Mouse (Mus musculus) intestine, embryonic 14.5 days (tissue): ENCODE measurements around the gene Nhsl1. TPM values are rescaled to one million over a fixed set of nuclear protein-coding genes. Genes with fewer than 3 reads are reported as not detected.

ENCODE experiments used
- ATAC-seq: fragments of 200-750 bp; cut with Nextera tagmentation; replicated peaks from 2 replicates; pipeline ENCODE4 v1.8.0; 2017; ENCODE audit warnings: low read depth, moderate number of reproducible peaks, moderate TSS enrichment, moderate library complexity; ENCODE audit not compliant: low FRiP score, low TSS enrichment
- DNase-seq: peaks from one replicate; pipeline ENCODE4 v3.0.0-alpha.2; 2018; ENCODE audit warnings: low spot score
- H3K27ac ChIP-seq: fragments of 300-500 bp; sonication (generic); 2 replicates; pipeline ENCODE4 v1.5.1; 2014; ENCODE audit warnings: low read depth, mild to moderate bottlenecking, control low read depth
- H3K27me3 ChIP-seq: fragments of 300-500 bp; sonication (generic); replicated peaks from 2 replicates; pipeline ENCODE4 v1.6.1; 2014; ENCODE audit warnings: low read length, control low read depth; ENCODE audit not compliant: control insufficient read depth, insufficient read depth
- H3K36me3 ChIP-seq: fragments of 300-500 bp; sonication (generic); 2 replicates; pipeline ENCODE4 v1.6.1; 2014; ENCODE audit warnings: low read length, control low read depth; ENCODE audit not compliant: control insufficient read depth, insufficient read depth
- H3K4me1 ChIP-seq: fragments of 300-500 bp; sonication (generic); replicated peaks from 2 replicates; pipeline ENCODE4 v1.6.1; 2014; ENCODE audit warnings: low read length, control low read depth, mixed read lengths; ENCODE audit not compliant: control insufficient read depth, insufficient read depth
- H3K4me2 ChIP-seq: fragments of 300-500 bp; sonication (generic); 2 replicates; pipeline ENCODE4 v1.6.1; 2014; ENCODE audit warnings: low read length
- H3K4me3 ChIP-seq: fragments of 300-500 bp; sonication (generic); 2 replicates; pipeline ENCODE4 v1.5.1; 2014; ENCODE audit warnings: low read depth, low read length, control low read depth, mixed read lengths
- H3K9ac ChIP-seq: fragments of 300-500 bp; sonication (generic); 2 replicates; pipeline ENCODE4 v1.6.1; 2014; ENCODE audit warnings: mild to moderate bottlenecking, low read length
- H3K9me3 ChIP-seq: fragments of 300-500 bp; sonication (generic); 2 replicates; pipeline ENCODE4 v1.6.1; 2016; ENCODE audit warnings: low read length, control low read depth; ENCODE audit not compliant: control insufficient read depth
- WGBS: fragments of 180-500 bp; shearing (Covaris S2); extraction: QIAGEN DNeasy Blood & Tissue Kit; methylation state at CpG from one replicate; pipeline ENCODE4 v1.1.7; 2014; 5-methylcytosine and 5-hydroxymethylcytosine counted together
- polyA plus RNA-seq: library from polyadenylated mRNA; unstranded; fragments of >200 nt; fragmentation: Nextera tagmentation; extraction: Ambion mirVana; gene quantifications from 2 replicates; pipeline ENCODE4 v1.2.1, GENCODE M21; 2014

Nhsl1 gene
- polyA plus RNA-seq, 1 experiment from 2014 or later, result 10.6 TPM

DNA sequence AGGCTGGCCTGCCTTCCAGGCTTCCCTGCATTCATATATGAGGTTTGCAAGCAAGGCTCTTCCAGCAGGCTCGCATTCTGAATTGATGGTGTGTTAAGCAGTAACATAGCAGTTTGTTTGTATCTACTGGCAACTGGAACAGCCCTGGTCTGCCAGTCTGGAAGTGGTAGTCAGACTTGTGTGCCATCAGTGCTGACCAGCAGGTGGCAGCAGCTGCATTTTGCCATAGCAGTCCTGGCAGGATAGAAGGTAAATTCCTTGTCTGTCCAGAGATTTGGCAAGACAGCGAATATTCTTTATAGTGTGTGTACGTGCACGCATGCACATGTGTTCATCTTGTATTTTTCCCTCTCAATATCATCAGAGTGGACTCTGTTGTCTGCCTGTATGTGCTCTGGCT lies 134.6 kb downstream of the Nhsl1 start:
- H3K27me3 ChIP-seq, result no peaks in the 10 kb centered on the region
- no peaks in the 10 kb centered on the region for H3K36me3 ChIP-seq
- H3K4me3 ChIP-seq, result no peak overlapping the region
- H3K9ac ChIP-seq, result no peak overlapping the region
- no peaks in the 10 kb centered on the region for H3K4me1 ChIP-seq
- ATAC-seq (peak; percentile 75; the same call in 1 of the 2 replicates), DNase-seq (peak; percentile 84)
- no peak overlapping the region for H3K4me2 ChIP-seq
- H3K27ac ChIP-seq, result no peak overlapping the region
- H3K9me3 ChIP-seq, result no peaks in the 10 kb centered on the region
- 18% methylated on average over 4 of the region's 4 CpGs for WGBS

DNA sequence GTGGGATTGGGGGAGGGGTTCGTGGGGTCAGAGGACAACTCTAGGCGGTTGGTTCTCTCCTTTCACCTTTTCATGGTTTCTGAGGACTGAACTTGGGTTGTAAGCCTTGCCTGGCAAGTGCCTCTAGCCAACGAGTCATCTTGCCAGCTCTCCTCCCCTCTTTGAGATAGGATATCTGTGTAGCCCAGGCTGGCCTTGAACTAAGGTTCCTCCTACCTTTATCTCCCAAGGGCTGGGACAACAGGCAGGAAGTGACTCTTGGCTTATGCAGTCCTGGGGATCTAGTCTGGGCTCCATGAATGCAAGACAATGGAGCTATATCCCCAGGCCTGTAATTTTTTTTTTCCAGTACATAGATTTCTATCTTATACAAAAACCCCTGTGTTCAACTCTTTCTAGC lies 135.4 kb downstream of the Nhsl1 start:
- no peaks in the 10 kb centered on the region for H3K36me3 ChIP-seq
- ATAC-seq (no peak), DNase-seq (no peak)
- H3K4me1 ChIP-seq, result no peaks in the 10 kb centered on the region
- WGBS, result 78% methylated on average over 3 of the region's 3 CpGs
- H3K27ac ChIP-seq, result no peak overlapping the region
- no peak overlapping the region for H3K9ac ChIP-seq
- no peak overlapping the region for H3K4me3 ChIP-seq
- no peak overlapping the region for H3K4me2 ChIP-seq
- no peaks in the 10 kb centered on the region for H3K9me3 ChIP-seq
- H3K27me3 ChIP-seq, result no peaks in the 10 kb centered on the region

DNA sequence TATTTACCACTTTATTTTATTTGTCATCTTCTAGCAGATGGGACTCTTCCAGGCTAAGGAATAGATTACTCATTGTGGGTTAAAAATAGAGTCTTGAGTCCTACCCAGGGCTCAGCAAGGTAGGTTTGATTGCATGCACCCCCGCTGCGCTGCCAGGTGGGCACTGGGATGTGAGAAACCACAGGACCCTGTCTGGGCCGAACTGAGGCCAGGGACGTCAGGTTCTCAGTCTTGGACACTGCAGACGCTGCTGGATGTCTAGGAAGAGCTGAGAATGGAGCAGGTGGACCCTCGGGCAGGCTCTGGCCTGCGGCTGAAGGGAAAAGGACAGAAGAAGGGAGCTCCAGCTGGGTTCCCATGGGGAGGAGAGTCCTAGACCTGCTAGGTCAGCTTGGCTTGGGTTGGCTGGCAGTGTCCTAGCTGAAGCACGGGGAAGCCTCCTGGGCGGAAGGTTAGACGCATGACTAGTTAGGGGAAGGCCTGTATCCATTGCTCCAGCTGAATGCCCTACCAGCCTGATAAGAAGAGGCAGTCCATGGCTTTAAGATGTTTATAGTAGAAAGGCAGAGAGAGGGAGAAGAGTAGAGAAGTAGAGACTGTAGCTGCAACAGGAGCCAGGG lies 136.6 kb downstream of the Nhsl1 start:
- no peak overlapping the region for H3K27ac ChIP-seq
- no peaks in the 10 kb centered on the region for H3K9me3 ChIP-seq
- no peak for DNase-seq
- H3K27me3 ChIP-seq, result no peaks in the 10 kb centered on the region
- H3K4me3 ChIP-seq, result no peak overlapping the region
- ATAC-seq, result no peak
- H3K4me2 ChIP-seq, result no peak overlapping the region
- no peak overlapping the region for H3K9ac ChIP-seq
- WGBS, result 95% methylated on average over 10 of the region's 10 CpGs
- no peaks in the 10 kb centered on the region for H3K36me3 ChIP-seq
- no peaks in the 10 kb centered on the region for H3K4me1 ChIP-seq

DNA sequence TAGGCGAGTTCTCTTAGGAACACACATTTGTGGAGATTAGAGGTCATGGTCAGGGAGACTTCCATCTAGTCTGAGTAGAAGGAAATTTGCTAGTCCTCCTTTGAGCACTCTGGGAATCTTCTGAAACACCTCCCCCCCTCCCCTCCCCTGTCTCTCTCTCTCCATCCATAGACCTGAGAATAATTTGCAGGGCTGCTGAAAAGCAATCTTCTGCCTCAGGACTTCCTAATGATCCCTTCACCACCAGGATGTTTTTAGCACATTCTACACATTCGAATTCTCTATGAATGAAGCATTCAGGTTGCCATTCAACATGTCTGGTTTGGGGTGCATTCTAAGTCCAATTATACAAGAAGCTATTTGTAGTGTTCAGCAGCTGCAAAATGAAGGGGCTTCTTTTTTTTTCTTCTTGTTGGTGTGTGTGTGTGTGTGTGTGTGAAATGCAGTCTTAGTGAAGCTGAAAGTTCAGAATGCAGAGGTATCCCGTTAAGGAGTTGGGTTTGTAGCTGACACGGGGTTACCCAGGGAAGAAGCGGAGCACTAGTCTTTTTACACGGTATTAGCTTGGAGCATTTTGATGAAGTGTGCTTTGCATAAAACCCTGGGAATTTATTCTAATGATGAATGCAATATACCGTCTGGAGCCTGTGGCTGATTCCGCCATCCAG lies 139.2 kb downstream of the Nhsl1 start:
- no peak overlapping the region for H3K4me3 ChIP-seq
- H3K27ac ChIP-seq, result no peak overlapping the region
- H3K9me3 ChIP-seq, result no peaks in the 10 kb centered on the region
- no peak for ATAC-seq
- 82% methylated on average over 8 of the region's 8 CpGs for WGBS
- no peaks in the 10 kb centered on the region for H3K4me1 ChIP-seq
- no peak overlapping the region for H3K4me2 ChIP-seq
- no peaks in the 10 kb centered on the region for H3K36me3 ChIP-seq
- no peak for DNase-seq
- no peak overlapping the region for H3K9ac ChIP-seq
- H3K27me3 ChIP-seq, result no peaks in the 10 kb centered on the region

DNA sequence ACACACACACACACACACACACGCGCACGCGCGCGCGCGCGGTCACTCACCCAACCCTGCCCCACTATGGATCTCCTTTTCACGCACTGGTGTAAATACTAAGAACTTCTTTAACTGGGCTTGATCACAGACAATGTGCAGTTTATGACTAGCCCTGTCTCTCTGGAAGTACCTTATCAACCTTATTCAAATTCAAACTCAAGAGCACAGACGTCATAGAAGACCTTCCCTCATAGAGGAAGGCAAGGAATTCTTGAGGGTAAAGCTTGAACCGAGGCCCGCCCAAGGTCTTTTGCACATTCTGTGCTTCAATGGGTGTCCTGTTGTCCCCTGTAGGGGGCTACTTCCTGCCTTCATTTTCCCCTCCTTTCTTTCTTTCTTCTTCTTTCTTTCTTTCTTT lies 142.6 kb downstream of the Nhsl1 start:
- DNase-seq (no peak), ATAC-seq (no peak)
- H3K4me2 ChIP-seq, result no peak overlapping the region
- H3K4me3 ChIP-seq, result no peak overlapping the region
- H3K27me3 ChIP-seq, result no peaks in the 10 kb centered on the region
- no peaks in the 10 kb centered on the region for H3K4me1 ChIP-seq
- no peaks in the 10 kb centered on the region for H3K36me3 ChIP-seq
- H3K27ac ChIP-seq, result no peak overlapping the region
- 96% methylated on average over 13 of the region's 13 CpGs for WGBS
- no peaks in the 10 kb centered on the region for H3K9me3 ChIP-seq
- H3K9ac ChIP-seq, result no peak overlapping the region

DNA sequence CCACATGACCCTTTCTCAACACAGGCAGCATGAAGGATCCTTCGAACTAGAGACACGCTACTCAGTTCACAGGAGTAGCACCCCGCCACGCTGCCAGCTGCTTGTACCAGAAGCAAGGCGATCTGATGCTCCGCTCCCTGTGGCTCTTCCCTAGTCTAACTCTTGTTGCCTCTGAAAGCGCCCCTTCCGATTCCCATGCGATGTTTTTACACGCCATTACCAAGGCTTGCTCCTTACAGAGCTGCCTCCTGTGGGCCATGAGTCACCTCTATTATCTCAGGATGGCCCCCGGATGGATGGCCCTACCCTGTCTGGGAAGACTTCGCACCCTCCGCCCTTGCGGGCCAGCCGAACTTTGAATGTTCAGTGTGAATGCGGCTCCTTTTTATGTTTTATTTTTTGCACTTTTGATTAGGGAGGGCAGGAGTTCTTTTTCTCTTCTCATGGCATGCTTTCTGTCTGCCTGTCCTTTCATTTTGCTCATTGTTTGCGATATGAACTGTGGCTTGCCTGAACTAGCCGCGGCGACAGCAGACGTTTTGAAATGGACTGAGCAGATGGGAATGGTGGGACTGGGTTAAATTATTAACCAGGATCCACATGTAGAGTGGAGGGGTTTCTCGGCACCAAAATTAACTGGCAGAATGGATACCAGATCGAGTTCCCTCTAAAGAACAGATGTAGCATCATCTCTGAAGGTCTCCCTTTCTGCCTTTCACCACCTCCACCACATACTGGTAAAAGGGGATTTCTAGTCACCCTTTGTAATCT lies 144.5 kb downstream of the Nhsl1 start:
- ATAC-seq (peak; percentile 76; the same call in 1 of the 2 replicates), DNase-seq (no peak)
- Histone ChIP-seq H3K9me3 (no peaks in the 10 kb centered on the region), H3K4me3 (no peak overlapping the region), H3K4me1 (peaks cover 8% of the 10 kb centered on the region; the same call in 1 of the 2 replicates), H3K27ac (peak overlapping the region; percentile 10; the same call in 1 of the 2 replicates), H3K27me3 (no peaks in the 10 kb centered on the region), H3K9ac (no peak overlapping the region), H3K36me3 (no peaks in the 10 kb centered on the region), H3K4me2 (peak overlapping the region; percentile 25)
- WGBS, result 67% methylated on average over 23 of the region's 23 CpGs

DNA sequence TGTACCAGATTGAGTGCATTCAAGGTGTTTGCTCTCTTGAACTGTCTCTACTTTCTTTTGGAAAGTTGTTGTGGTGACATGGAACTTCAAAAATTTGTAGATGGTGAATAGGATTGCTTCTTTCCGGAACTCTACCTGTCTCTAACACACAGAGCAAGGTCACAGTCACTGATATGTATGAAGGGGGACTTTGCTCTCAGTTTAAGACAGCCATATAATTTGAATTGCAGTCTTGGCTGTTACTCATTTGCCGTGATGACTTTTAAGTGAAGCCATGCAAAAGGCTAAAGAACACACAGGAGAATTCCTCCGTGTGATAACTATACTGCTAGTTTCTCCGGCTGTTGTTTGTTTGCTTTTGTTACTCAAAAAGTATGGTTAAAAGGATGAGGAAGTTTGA lies 149.6 kb downstream of the Nhsl1 start:
- DNase-seq (no peak), ATAC-seq (no peak)
- peak overlapping the region; percentile 50; the same call in 1 of the 2 replicates for H3K4me2 ChIP-seq
- H3K27me3 ChIP-seq, result no peaks in the 10 kb centered on the region
- 39% methylated on average over 4 of the region's 4 CpGs for WGBS
- no peak overlapping the region for H3K9ac ChIP-seq
- no peak overlapping the region for H3K4me3 ChIP-seq
- 0 out of 2 replicates have a peak overlapping the region, but pooled peaks have one; percentile 16 for H3K27ac ChIP-seq
- no peaks in the 10 kb centered on the region for H3K9me3 ChIP-seq
- H3K36me3 ChIP-seq, result 0 out of 2 replicates have a peak, but pooled peaks cover 3% of the 10 kb centered on the region
- peaks cover 19% of the 10 kb centered on the region for H3K4me1 ChIP-seq

DNA sequence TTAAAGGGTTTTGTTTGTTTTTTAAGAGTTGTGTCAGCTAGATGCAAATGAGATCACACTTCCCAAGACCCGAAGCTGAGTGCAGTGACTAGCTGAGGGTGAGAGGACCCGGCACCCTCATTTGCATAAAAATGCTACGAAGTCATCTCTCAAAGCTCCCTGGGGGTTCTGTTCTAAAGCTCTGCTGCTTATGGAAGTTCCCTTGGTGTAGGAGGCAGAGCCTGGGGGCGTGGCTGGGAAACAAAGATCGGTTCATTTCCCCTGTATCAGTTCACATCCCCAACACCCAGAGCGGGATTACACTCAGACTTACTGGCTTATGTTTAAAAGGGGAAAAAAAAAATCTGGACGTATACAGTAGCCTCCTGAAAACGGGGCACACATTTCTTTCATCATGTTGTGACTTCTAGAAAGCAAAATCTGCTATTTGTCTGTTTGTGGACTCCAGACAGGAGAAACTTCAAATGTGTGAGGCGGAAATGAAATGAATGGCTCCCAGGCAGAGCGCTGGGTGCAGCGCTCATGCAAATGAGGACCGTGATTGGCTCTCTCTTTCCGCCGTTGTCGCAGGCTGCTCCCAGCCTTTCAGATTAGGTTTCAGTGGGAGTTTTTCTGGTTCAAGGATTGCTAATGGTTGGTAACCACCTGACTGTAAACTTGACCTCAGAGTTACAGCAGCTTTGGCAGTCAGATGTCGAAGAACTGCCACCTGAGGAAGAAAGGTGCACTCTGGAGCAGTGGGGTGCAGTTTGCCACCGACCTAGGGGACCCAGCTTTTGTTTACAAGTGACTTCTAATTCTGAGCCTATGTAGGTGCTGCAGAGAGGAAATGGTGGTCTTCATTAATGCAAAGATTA lies 150.7 kb downstream of the Nhsl1 start:
- H3K9me3 ChIP-seq, result no peaks in the 10 kb centered on the region
- ATAC-seq (peak; percentile 74), DNase-seq (peak; percentile 70)
- H3K36me3 ChIP-seq, result peaks cover 7% of the 10 kb centered on the region; the same call in 1 of the 2 replicates
- no peak overlapping the region for H3K9ac ChIP-seq
- H3K4me1 ChIP-seq, result peaks cover 19% of the 10 kb centered on the region
- WGBS, result 5% methylated on average over 17 of the region's 17 CpGs
- H3K27me3 ChIP-seq, result no peaks in the 10 kb centered on the region
- H3K27ac ChIP-seq, result peak overlapping the region; percentile 57; the same call in 1 of the 2 replicates
- H3K4me3 ChIP-seq, result peak overlapping the region; percentile 3; the same call in 1 of the 2 replicates
- H3K4me2 ChIP-seq, result peak overlapping the region; percentile 50
